Mouse (Mus musculus) limb, embryonic 12.5 days (tissue): ENCODE measurements around the gene Tas1r3. TPM values are rescaled to one million over a fixed set of nuclear protein-coding genes. Genes with fewer than 3 reads are reported as not detected.

Experiments
- ATAC-seq: fragments of 200-750 bp; cut with Nextera tagmentation; 2 replicates; pipeline ENCODE4 v1.8.0; 2017; ENCODE audit warnings: low read depth, moderate TSS enrichment; ENCODE audit not compliant: insufficient number of reproducible peaks, insufficient read depth, low FRiP score, low TSS enrichment
- H3K27ac ChIP-seq: fragments of 300-500 bp; sonication (generic); 2 replicates; pipeline ENCODE4 v1.5.1; 2016; ENCODE audit warnings: mild to moderate bottlenecking, moderate library complexity
- H3K27me3 ChIP-seq: fragments of 300-500 bp; sonication (generic); 2 replicates; pipeline ENCODE4 v1.6.1; 2016; ENCODE audit warnings: mild to moderate bottlenecking, moderate library complexity
- H3K36me3 ChIP-seq: fragments of 300-500 bp; sonication (generic); 2 replicates; pipeline ENCODE4 v1.6.1; 2016; ENCODE audit warnings: mild to moderate bottlenecking, moderate library complexity
- H3K4me1 ChIP-seq: fragments of 300-500 bp; sonication (generic); replicated peaks from 2 replicates; pipeline ENCODE4 v1.6.1; 2016
- H3K4me2 ChIP-seq: fragments of 300-500 bp; sonication (generic); 2 replicates; pipeline ENCODE4 v1.6.1; 2016; ENCODE audit warnings: mild to moderate bottlenecking, moderate library complexity
- H3K4me3 ChIP-seq: fragments of 300-500 bp; sonication (generic); replicated peaks from 2 replicates; pipeline ENCODE4 v1.5.1; 2016; ENCODE audit warnings: mild to moderate bottlenecking
- H3K9ac ChIP-seq: fragments of 300-500 bp; sonication (generic); replicated peaks from 2 replicates; pipeline ENCODE4 v1.6.1; 2016; ENCODE audit warnings: mild to moderate bottlenecking, moderate library complexity
- H3K9me3 ChIP-seq: fragments of 300-500 bp; sonication (generic); 2 replicates; pipeline ENCODE4 v1.6.1; 2016; ENCODE audit warnings: mild to moderate bottlenecking, moderate library complexity
- WGBS: fragments of 180-500 bp; shearing (Covaris S2); methylation state at CpG from one replicate; pipeline ENCODE4 v1.1.7; 2016; 5-methylcytosine and 5-hydroxymethylcytosine counted together
- polyA plus RNA-seq: library from polyadenylated mRNA; unstranded; fragments of >200 nt; fragmentation: Nextera tagmentation; extraction: Ambion mirVana; gene quantifications from 2 replicates; pipeline ENCODE4 v1.2.1, GENCODE M21; 2016

The Tas1r3 gene
- polyA plus RNA-seq, 1 experiment from 2014 or later = 0.39 TPM

- no peak overlapping the region for H3K4me3 ChIP-seq
- no peak for ATAC-seq
Observed at GRCm38 (mm10) chr4:155851951-155852411, 11.2 kb downstream of the Tas1r3 start.

GRCm38 (mm10) chr4:155851368-155851767 lies 11.8 kb downstream of the Tas1r3 start:
- no peaks in the 10 kb centered on the region for H3K27me3 ChIP-seq
- peaks cover 33% of the 10 kb centered on the region for H3K36me3 ChIP-seq
- peaks cover 19% of the 10 kb centered on the region for H3K4me1 ChIP-seq
- no peak overlapping the region for H3K9ac ChIP-seq
- no peak for ATAC-seq
- 94% methylated on average over 3 of the region's 3 CpGs for WGBS
- H3K27ac ChIP-seq = no peak overlapping the region
- no peak overlapping the region for H3K4me3 ChIP-seq
- H3K4me2 ChIP-seq = no peak overlapping the region
- H3K9me3 ChIP-seq = no peaks in the 10 kb centered on the region

More at GRCm38 (mm10) chr4:155851951-155852411, 11.2 kb downstream of the Tas1r3 start:
- no peaks in the 10 kb centered on the region for H3K9me3 ChIP-seq
- H3K9ac ChIP-seq = no peak overlapping the region
- H3K36me3 ChIP-seq = peaks cover 39% of the 10 kb centered on the region
- WGBS = 80% methylated on average over 2 of the region's 2 CpGs
- no peak overlapping the region for H3K27ac ChIP-seq
- peaks cover 13% of the 10 kb centered on the region for H3K4me1 ChIP-seq
- H3K4me2 ChIP-seq = no peak overlapping the region
- H3K27me3 ChIP-seq = no peaks in the 10 kb centered on the region

- H3K4me3 ChIP-seq = no peak overlapping the region
- WGBS = 96% methylated on average over 3 of the region's 3 CpGs
- no peak for ATAC-seq
Observed at GRCm38 (mm10) chr4:155849792-155850451, 13.2 kb downstream of the Tas1r3 start.

GRCm38 (mm10) chr4:155849391-155849790 lies 13.8 kb downstream of the Tas1r3 start:
- Histone ChIP-seq H3K27ac (no peak overlapping the region), H3K4me2 (no peak overlapping the region), H3K4me1 (peaks cover 20% of the 10 kb centered on the region), H3K9ac (no peak overlapping the region), H3K36me3 (peaks cover 13% of the 10 kb centered on the region), H3K27me3 (no peaks in the 10 kb centered on the region), H3K9me3 (no peaks in the 10 kb centered on the region), H3K4me3 (no peak overlapping the region)
- no peak for ATAC-seq
- WGBS = 87% methylated on average over 2 of the region's 2 CpGs

More at GRCm38 (mm10) chr4:155849792-155850451, 13.2 kb downstream of the Tas1r3 start:
- no peak overlapping the region for H3K9ac ChIP-seq
- H3K9me3 ChIP-seq = no peaks in the 10 kb centered on the region
- H3K4me1 ChIP-seq = peaks cover 20% of the 10 kb centered on the region
- H3K27ac ChIP-seq = no peak overlapping the region
- no peak overlapping the region for H3K4me2 ChIP-seq
- peaks cover 18% of the 10 kb centered on the region for H3K36me3 ChIP-seq
- no peaks in the 10 kb centered on the region for H3K27me3 ChIP-seq

GRCm38 (mm10) chr4:155848434-155849095 lies 14.6 kb downstream of the Tas1r3 start:
- H3K9ac ChIP-seq = peak overlapping the region; percentile 73; the same call in 1 of the 2 replicates
- peak overlapping the region; percentile 73 for H3K4me3 ChIP-seq
- no peak for ATAC-seq
- peaks cover 14% of the 10 kb centered on the region for H3K36me3 ChIP-seq
- no peak overlapping the region for H3K27ac ChIP-seq
- peak overlapping the region; percentile 92 for H3K4me2 ChIP-seq
- 69% methylated on average over 7 of the region's 7 CpGs for WGBS
- no peaks in the 10 kb centered on the region for H3K9me3 ChIP-seq
- peaks cover 20% of the 10 kb centered on the region for H3K4me1 ChIP-seq
- no peaks in the 10 kb centered on the region for H3K27me3 ChIP-seq

GRCm38 (mm10) chr4:155847591-155848352 lies 15.4 kb downstream of the Tas1r3 start:
- Histone ChIP-seq H3K27me3 (no peaks in the 10 kb centered on the region), H3K27ac (no peak overlapping the region; the same call in 1 of the 2 replicates), H3K4me2 (peak overlapping the region; percentile 92), H3K36me3 (peaks cover 15% of the 10 kb centered on the region), H3K4me3 (peak overlapping the region; percentile 73), H3K9ac (peak overlapping the region; percentile 73), H3K4me1 (peaks cover 20% of the 10 kb centered on the region), H3K9me3 (no peaks in the 10 kb centered on the region)
- ATAC-seq = no peak; the same call in 1 of the 2 replicates
- 3% methylated on average over 50 of the region's 69 CpGs for WGBS

GRCm38 (mm10) chr4:155846871-155847578 lies 16.1 kb downstream of the Tas1r3 start, which contains the start of gene Dvl1:
TSS of gene Dvl1 (plus strand) at chr4:155847402.
- Histone ChIP-seq H3K9me3 (no peaks in the 10 kb centered on the region), H3K36me3 (peaks cover 21% of the 10 kb centered on the region), H3K27me3 (peaks cover under 1% of the 10 kb centered on the region; the same call in 1 of the 2 replicates), H3K27ac (peak within 1 kb of the TSS; percentile 59; the same call in 1 of the 2 replicates), H3K4me1 (peaks cover 20% of the 10 kb centered on the region), H3K4me2 (peak within 1 kb of the TSS; percentile 92), H3K4me3 (peak within 1 kb of the TSS; percentile 73), H3K9ac (peak within 1 kb of the TSS; percentile 73)
- 2% methylated on average over 65 of the region's 65 CpGs for WGBS
- peak; percentile 88 for ATAC-seq

GRCm38 (mm10) chr4:155843231-155843630 lies 19.9 kb downstream of the Tas1r3 start:
- ATAC-seq = no peak
- 90% methylated on average over 5 of the region's 5 CpGs for WGBS

GRCm38 (mm10) chr4:155841651-155842270 lies 21.4 kb downstream of the Tas1r3 start:
- peak overlapping the region; percentile 52; the same call in 1 of the 2 replicates for H3K4me3 ChIP-seq

More at GRCm38 (mm10) chr4:155843231-155843630, 19.9 kb downstream of the Tas1r3 start:
- no peaks in the 10 kb centered on the region for H3K9me3 ChIP-seq
- H3K4me2 ChIP-seq = no peak overlapping the region
- H3K27me3 ChIP-seq = peaks cover 8% of the 10 kb centered on the region; the same call in 1 of the 2 replicates
- H3K4me1 ChIP-seq = peaks cover 42% of the 10 kb centered on the region
- H3K9ac ChIP-seq = no peak overlapping the region
- H3K27ac ChIP-seq = no peak overlapping the region
- no peak overlapping the region for H3K4me3 ChIP-seq
- peaks cover 25% of the 10 kb centered on the region for H3K36me3 ChIP-seq

GRCm38 (mm10) chr4:155841003-155841454 lies 22.1 kb downstream of the Tas1r3 start:
- peak overlapping the region; percentile 59 for H3K9ac ChIP-seq
- H3K4me2 ChIP-seq = peak overlapping the region; percentile 98
- peak; percentile 21; the same call in 1 of the 2 replicates for ATAC-seq
- peak overlapping the region; percentile 62; the same call in 1 of the 2 replicates for H3K27ac ChIP-seq
- peaks cover 30% of the 10 kb centered on the region for H3K4me1 ChIP-seq
- no peaks in the 10 kb centered on the region for H3K9me3 ChIP-seq
- H3K4me3 ChIP-seq = peak overlapping the region; percentile 52
- peaks cover 25% of the 10 kb centered on the region for H3K36me3 ChIP-seq
- WGBS = under 1% methylated on average over 32 of the region's 32 CpGs
- H3K27me3 ChIP-seq = peaks cover 8% of the 10 kb centered on the region; the same call in 1 of the 2 replicates

More at GRCm38 (mm10) chr4:155841651-155842270, 21.4 kb downstream of the Tas1r3 start:
- ATAC-seq = 0 out of 2 replicates have a peak, but pooled peaks have one; percentile 2
- Histone ChIP-seq H3K4me1 (peaks cover 35% of the 10 kb centered on the region), H3K4me2 (peak overlapping the region; percentile 98), H3K9ac (peak overlapping the region; percentile 59; the same call in 1 of the 2 replicates), H3K27ac (no peak overlapping the region), H3K36me3 (peaks cover 25% of the 10 kb centered on the region), H3K27me3 (peaks cover 8% of the 10 kb centered on the region; the same call in 1 of the 2 replicates), H3K9me3 (no peaks in the 10 kb centered on the region)
- WGBS = 43% methylated on average over 38 of the region's 38 CpGs
